Mouse (Mus musculus): ENCODE measurements around the gene Rhebl1.
"Not testable (repeated sequence)": the region's sequence is repeated elsewhere in the genome, so short reads cannot be mapped to it uniquely, and the experiment has no call there.

Gene Rhebl1

GRCm38 (mm10) chr15:98893940-98894745, at the start of gene Rhebl1:
Gene Rhebl1 (minus strand): TSS chr15:98894540.
- peak; percentile 64 for DNase-seq

DNA sequence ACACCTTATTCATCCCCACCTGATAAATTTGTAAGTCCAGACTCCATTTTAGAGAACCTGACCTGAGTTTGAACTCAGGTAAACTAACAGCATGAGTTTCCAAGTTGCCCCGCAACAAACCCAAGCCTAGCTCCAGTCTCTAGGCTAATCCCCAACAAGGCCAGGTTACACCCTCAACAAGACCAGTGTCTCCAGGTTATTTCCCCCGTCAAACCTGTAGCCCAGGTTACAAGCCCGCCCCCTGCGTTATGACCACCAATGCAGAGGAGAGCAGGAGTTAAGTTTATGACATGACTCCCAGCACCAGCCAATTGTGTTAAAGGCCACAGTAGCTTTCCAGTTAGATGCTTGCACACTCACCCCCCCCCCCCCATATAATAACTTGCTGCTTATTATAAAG, 48.8 kb upstream of the Rhebl1 start:
- DNase-seq: no peak

- no peak for DNase-seq
These were observed 47.7 kb upstream of the Rhebl1 start for GRCm38 (mm10) chr15:98942081-98942480.

GRCm38 (mm10) chr15:98941539-98941938, 47.2 kb upstream of the Rhebl1 start:
- no peak for DNase-seq

- DNase-seq: no peak
These were observed 46.5 kb upstream of the Rhebl1 start for GRCm38 (mm10) chr15:98940816-98941215.

GRCm38 (mm10) chr15:98934217-98934839, 40.0 kb upstream of the Rhebl1 start, which contains the start of gene Tuba1b:
Gene Tuba1b (minus strand): TSS chr15:98934565.
- DNase-seq: peak; percentile 91

- peak; percentile 95 for DNase-seq
These were observed 39.5 kb upstream of the Rhebl1 start for GRCm38 (mm10) chr15:98933833-98934216.

GRCm38 (mm10) chr15:98933004-98933671, 38.8 kb upstream of the Rhebl1 start:
- not testable (repeated sequence) for DNase-seq

- DNase-seq: no peak
These were observed 36.7 kb upstream of the Rhebl1 start for GRCm38 (mm10) chr15:98930998-98931397.

- DNase-seq: no peak
These were observed 35.8 kb upstream of the Rhebl1 start for GRCm38 (mm10) chr15:98930017-98930734.

GRCm38 (mm10) chr15:98928598-98929240, 34.4 kb upstream of the Rhebl1 start:
- peak; percentile 87 for DNase-seq

DNA sequence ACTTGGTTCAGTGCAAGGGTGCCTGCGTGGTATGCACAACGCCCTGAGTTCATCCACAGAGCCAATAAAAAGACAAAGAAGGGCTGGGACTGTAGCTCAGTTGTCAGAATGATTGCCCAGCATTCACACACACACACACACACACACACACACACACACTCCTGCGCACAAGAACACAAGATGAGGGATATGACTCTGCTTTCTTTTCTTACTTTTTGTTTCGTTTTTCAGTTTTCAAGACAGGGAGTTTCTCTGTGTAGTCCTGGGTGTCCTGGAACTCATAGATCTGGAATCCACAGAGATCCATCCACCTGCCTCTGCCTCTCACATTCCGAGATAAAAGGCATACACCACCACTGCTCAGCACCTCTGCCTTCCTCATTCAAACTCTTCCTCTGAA, 33.2 kb upstream of the Rhebl1 start:
- DNase-seq: no peak

DNA sequence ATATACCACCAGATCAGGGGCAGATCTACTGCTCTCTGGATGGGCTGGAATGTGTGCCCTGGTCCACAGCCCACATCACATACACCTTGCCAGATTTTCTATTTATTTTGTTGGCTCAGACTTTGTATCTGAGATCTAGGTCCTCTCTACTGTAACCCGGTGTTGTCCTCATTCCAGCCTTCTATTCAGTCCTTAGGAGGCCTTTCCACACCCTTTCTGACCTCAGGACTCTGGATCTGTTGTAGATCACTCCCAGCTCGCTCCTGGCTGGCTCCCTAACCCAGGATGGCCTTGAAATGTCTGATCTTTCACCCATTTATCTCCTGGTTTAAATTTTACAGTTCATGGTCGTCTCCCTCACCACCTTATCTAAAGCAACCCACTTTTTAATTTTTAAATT, 30.3 kb upstream of the Rhebl1 start:
- DNase-seq: no peak

GRCm38 (mm10) chr15:98923031-98923537, 28.7 kb upstream of the Rhebl1 start:
- DNase-seq: no peak

DNA sequence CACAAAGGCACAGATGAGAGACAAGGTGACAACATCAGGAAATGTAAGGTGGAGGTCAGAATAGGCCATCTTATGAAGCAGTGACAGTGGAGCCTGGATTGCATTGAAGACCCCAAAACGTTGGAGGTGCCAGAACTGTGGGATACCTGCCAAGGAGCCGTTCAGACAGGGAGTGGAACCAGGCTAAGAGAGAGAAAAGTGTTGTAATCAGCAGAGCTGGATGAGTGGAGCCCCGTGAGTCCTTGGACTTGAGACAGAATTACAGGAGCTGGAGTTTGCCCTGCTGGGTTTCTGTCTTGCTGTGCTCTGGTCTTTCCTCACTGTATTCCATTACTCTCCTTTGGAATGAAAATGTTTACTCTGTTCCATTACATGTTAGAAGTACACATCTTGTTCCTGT, 28.2 kb upstream of the Rhebl1 start:
- DNase-seq: peak; percentile 60

GRCm38 (mm10) chr15:98921510-98921909, 27.2 kb upstream of the Rhebl1 start:
- no peak for DNase-seq

- DNase-seq: not testable (repeated sequence)
These were observed 24.2 kb upstream of the Rhebl1 start for GRCm38 (mm10) chr15:98918499-98918895.

- peak; percentile 99 for DNase-seq
These were observed 23.5 kb upstream of the Rhebl1 start, which contains the start of gene Lmbr1l for GRCm38 (mm10) chr15:98917538-98918498. Gene Lmbr1l (minus strand): TSS chr15:98918231.

GRCm38 (mm10) chr15:98917091-98917490, 22.8 kb upstream of the Rhebl1 start:
- no peak for DNase-seq

GRCm38 (mm10) chr15:98916016-98916415, 21.7 kb upstream of the Rhebl1 start:
- DNase-seq: peak; percentile 26

DNA sequence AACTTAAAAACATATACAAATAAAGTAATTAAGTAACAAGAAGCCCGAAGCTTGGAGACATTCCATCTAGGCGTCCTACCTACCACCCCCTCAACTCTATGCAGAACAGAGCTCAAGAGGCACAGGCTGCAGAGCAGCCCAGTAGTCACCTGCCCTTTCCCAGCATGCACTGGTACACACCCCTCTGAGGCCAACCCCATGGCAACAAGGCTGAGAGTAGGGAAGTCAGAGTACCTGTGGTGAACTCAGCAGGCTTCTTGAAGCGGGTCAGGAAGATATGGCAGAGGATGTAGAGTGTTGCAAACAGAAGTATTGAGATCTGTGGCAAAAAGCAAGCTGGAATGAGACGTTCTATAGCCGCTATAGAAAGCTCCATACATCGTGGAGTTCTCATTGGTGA, 20.6 kb upstream of the Rhebl1 start:
- DNase-seq: no peak
